Mouse (Mus musculus) ovary, adult 18-20 months (tissue): ENCODE measurements around the gene Kirrel3.

Experiments used
- DNase-seq: peaks from one replicate; pipeline ENCODE4 v3.0.0; 2022; ENCODE audit warnings: low spot score, mixed read lengths

Gene Kirrel3

DNA sequence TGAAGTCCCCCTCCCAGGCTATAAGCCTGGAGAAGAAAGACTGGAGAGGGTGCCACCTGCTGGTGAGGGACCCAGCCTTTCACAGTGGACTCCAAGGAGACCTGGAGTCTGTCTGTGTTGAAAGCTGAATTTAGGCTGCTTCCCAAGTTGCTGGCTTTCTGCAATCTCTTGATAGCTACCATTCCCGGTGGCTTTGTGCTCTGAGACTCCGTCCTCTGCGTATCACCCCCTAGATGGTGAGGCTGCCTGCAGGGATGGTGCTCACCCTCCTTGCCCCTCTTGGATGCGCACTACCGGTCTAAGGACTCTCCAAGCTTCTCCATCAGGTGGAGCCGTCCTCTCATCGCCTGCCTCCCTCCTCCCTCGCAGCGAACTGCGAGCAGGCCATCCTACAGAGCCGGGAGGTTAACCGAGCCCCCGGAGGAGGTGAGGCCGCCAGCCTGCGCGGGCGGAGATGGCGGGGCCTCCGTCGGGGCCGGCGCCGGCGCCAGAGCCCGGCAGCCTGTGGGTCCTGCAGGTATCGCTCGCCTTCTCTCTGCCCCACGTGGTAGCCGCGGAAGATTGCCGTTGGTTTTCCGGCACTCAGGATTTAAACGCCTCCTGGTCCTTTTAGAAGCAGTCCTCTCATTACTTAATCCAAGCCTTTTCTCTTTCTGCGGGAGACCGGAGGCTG is at the start of gene Kirrel3:
Kirrel3 (plus strand) TSS at position 136 of the 673 bp plus-strand sequence.
- DNase-seq, result peak; percentile 11

DNA sequence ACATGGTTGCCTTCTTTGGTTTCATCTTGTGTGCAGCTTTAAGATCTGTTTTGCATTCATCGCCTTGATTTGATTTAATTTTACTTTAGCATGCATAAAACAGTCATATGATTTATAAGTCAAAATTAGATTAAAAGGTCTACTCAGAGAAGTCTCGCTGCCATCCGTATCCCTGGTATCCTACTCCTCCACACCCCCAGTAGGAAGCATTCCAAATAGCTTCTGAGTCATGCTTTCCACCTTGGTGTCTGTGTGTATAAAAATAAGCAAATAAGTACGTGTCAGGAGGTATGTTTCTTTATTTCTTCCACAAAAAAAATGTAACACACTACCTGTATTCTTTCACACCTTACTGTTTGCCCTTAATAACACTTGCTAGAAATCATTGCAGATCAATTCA is 45.0 kb upstream of the Kirrel3 start:
- no peak for DNase-seq

DNA sequence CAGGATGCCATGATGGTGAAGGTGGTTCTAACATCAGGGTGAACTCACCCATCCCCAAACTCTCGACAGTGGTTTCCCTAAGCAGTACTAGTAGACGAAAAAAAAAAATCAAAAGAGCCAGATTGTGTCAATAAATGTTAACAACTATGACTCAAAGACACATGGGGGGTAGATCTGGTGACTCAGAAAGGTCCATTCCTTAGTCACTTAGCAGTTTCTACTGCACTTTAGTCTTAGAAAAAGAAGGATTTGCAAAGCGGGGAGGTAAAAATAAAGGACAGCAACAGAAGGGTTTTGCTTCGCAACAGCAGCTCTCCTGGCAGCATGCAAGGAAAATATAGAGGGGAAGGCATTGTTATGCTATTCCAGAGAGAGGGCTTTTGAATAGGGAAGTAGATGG is 41.7 kb upstream of the Kirrel3 start:
- DNase-seq, result no peak

DNA sequence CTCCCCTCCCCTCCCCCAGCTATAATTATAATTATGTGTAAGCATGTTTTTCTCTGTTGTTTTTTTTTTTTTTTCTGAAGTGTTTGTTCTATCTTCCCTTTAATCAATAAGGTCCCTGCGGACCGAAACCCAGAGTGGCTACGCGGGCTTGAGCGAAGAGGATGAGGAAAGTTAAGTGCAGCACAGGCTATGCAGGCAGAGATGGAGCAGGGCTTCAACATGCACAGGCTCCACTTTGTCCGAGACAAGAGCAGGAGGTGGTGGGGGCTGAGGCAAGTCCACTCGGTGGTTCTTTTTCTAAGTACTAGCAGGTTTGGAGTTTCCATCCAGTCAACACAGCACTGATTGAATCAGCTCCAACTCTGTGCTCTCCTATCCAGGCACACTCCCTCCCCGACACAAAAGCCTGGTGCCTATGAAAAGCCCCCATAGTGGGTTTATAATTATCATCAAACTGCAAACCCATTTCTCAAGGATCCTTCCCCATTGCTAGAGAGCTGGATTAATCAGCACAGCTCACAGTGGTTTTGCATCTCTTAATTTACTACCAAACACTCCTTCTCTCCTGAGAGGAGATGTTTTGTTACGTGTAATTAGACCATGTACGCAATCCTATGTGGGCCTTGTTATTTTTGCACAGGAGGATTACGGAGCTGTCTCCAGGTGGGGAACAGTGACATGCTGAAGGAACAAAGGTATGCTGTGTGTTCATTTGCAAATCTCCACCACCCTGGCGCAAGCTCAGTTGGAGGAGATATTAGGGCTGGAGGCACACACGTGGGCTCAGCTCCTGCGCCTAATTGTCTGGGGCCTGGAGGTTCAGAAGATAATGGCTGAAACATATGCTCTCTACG is 39.0 kb upstream of the Kirrel3 start:
- DNase-seq, result no peak

DNA sequence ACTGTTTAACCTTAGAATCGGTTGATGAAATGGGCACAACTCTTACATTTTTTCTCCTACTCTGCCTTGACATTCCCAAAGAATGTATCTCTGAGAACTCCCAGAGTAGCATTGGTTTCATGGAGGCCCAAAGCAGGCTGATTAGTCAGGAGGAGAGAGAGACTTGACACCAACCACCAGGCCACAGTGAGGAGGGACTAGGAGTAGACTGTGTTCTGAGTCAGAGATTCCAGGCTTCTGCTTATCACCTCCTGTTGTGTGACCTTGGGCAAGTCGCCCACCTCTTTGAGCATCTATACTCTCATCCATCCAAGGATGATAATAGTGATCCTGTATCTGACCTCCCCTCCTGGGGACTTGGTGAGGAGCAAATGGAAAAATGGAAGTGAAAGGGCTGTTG is 38.0 kb upstream of the Kirrel3 start:
- no peak for DNase-seq

GRCm38 (mm10) chr9:34448467-34448866 is 37.2 kb upstream of the Kirrel3 start:
- no peak for DNase-seq

- DNase-seq, result no peak
Observed at GRCm38 (mm10) chr9:34458189-34458588, 27.5 kb upstream of the Kirrel3 start.

DNA sequence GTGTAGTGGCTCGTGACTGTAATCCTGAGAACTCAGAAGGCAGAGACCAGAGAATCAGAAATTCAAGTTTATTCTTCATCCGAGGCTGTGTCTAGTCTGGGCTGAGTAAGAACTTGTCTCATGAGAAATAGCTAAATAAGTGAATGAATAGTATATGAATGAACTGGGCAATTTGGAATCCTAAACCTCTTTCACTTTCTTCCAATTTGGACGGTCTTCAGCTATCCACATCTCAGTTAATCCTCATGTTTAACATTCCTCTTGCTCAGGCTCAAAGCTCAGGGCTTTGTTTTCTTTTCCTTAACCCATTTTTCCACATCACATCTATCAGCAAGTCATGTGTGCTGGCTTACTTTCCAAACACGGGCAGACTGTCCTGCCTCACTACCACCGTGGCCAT is 25.7 kb upstream of the Kirrel3 start:
- no peak for DNase-seq

- no peak for DNase-seq
Observed at GRCm38 (mm10) chr9:34463666-34464065, 22.0 kb upstream of the Kirrel3 start.

- no peak for DNase-seq
Observed at GRCm38 (mm10) chr9:34466058-34466457, 19.6 kb upstream of the Kirrel3 start.

- DNase-seq, result no peak
Observed at GRCm38 (mm10) chr9:34469180-34469579, 16.5 kb upstream of the Kirrel3 start.

GRCm38 (mm10) chr9:34476206-34476605 is 9.5 kb upstream of the Kirrel3 start:
- DNase-seq, result no peak

DNA sequence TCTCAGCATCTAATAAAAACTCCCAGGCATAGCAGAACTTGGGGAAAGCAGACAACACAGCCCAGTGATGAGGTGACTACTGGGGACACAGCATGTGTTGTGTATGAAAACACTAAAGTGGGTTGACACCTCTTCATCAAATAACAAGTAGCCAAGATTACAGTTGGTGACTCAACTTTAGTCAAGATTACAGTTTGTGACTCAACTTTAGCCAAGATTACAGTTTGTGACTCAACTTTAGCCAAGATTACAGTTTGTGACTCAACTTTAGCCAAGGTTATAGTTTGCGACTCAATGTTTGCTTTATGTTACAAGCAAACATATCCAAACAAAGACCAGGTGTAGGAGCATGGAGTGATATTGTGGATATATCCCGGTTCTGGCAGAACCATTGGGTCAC is 7.2 kb upstream of the Kirrel3 start:
- DNase-seq, result no peak

- DNase-seq, result no peak
Observed at GRCm38 (mm10) chr9:34483236-34483635, 2.5 kb upstream of the Kirrel3 start.

DNA sequence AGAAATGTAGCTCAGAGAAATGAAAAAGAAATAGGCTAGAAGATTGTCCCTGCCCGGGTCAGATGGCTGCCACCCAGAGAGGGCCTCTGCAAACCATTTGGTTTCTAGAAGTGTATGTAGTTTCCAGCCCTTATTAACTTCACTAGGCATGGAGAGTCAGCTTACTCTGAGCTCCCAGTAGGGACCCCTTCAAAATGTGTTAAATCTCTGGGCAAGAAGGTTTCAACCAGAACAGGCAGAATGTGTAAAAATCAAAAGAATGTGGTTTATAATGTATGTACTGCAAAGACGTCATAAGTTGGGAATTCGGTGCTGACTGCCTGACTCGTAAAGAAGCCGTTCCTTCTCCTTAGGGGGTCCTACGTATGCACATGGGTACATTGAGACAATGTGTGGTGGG is 1.0 kb upstream of the Kirrel3 start:
- DNase-seq, result no peak

DNA sequence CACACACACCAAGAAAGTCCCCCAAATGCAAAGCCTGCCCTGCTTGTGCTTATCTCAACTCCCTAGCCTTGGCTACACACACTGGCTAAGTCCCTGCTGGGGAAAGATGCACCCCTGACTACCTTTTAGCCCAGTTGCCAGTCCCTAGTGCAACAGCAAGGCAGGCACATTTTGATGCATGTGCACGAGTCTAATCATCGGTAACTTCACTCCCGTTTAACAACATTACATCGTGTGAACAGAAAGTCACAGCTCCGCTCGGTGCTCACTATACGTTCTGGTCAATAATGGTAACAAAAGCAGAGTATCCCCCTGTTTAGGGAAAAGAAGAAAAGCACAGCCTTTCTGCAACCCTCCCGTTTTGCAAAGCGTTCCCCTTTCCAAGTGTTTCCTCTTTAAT is 2.6 kb downstream of the Kirrel3 start:
- no peak for DNase-seq

DNA sequence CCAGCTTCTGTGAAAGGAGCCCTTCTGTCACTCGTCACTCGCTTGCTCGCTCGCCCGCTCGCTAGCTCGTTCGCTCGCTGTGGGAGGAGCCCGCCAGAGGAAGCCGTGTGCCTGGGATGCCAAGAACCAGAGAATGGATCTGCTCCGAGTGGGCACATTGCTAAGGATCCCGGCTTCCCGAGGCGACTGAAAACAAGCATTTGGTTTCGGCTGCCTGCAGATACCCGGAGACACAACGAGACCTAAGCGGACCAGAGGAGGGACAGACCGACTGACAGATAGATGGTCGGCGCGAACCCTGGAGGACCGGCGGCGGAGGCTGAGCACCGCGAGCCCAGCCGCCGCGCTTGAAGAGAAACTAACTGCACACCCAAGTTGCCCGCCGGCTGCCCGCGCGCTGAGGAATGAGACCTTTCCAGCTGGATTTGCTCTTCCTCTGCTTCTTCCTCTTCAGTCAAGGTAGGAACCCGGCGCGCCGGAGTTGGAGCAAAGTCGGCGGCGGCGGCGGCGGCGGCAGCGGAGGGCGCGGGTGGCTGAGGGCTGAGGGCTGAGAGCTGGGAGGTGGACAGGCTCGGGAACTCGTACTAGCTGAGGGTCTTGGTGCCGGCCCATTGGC is 3.1 kb downstream of the Kirrel3 start:
- DNase-seq, result peak; percentile 6

GRCm38 (mm10) chr9:34489316-34489710 is 3.6 kb downstream of the Kirrel3 start:
- DNase-seq, result no peak

DNA sequence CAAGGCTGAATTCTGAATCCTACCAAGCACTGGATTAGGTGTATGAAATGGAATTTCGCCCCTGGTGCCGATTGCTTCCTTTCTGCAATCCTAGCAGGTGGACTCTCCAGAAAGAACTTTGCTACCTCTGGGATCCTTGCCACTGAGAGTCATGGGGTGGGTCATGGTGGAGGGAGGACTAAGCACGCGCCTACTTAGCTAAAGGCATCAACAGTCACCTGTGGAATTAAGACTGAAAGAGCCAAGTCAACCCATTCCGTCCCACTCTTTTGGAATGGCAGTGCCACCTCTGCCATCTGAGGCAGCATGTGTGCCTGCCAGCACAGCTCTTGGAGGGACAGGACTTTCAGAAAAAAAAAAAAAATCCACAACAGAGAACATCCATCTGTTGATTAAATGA is 4.1 kb downstream of the Kirrel3 start:
- no peak for DNase-seq

- no peak for DNase-seq
Observed at GRCm38 (mm10) chr9:34492121-34492520, 6.4 kb downstream of the Kirrel3 start.

DNA sequence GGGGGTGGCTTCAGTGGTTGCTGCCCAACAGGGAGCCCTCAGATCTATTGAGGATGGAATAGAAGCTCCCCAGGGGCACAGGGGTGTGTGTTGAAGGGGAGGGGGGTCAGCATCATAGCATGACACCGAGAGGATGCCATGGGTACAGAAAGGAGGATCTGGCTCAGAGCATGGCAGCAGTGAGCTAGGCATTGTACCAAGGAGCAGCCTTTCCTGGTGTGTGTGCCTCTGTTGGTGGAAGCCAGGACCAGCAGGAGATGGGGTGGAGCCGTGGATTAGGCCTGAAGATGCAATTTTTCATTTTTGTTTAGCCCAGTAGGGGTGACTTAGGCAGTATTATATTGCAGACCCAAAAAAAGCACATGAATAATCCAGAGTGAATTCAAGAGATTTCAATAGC is 7.9 kb downstream of the Kirrel3 start:
- DNase-seq, result no peak

DNA sequence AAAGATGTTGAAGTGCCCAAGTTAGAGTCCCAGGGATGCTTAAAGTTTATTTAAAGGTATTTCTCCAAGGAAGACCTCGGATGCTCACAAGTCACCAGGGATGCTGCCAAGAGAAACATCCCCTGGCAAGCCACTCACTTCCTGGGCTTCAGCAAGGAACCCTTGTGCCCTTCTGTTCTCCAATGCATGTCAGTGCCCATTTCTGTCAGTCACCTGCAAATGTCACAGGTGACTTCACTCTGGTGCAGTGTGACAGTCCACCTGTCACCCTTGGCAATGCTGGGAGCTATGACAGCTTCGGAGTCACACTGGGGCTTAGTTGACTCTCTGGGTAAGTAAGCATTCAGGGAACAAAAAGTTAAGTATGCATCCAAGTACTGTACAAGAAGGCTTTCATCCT is 12.4 kb downstream of the Kirrel3 start:
- DNase-seq, result no peak

DNA sequence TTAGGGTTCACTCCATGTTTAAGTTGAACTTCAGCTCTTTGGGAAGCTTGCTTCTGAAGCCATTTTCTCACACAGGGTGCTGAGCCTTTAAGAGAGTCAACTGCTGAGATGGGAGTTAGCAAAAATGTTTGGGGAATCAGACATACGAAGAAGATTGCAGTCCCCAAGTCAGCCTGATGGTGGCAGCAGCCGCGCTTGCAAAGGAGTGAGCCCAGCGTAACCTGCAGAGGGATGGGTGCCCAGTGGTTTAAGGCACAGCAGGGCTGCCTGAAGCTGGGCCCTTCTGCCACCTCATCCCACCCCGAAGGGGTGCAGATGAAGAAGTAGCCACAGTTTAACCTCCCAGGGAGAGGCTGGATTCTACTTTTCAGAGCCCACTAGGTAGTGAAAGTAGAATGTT is 13.0 kb downstream of the Kirrel3 start:
- DNase-seq, result peak; percentile 20
